Mouse (Mus musculus): ENCODE results near the gene AI854703.

AI854703 gene

GRCm38 (mm10) chr6:48626464-48626863 is at the start of gene AI854703:
TSS of gene AI854703 (plus strand) at chr6:48626764.
- DNase-seq (ENCODE audit: inconsistent age in 2 of 2, low spot score in 1 of 2), result no peak

GRCm38 (mm10) chr6:48578736-48579135 is 47.8 kb upstream of the AI854703 start:
- peak; percentile 34 to 82 for DNase-seq (ENCODE audit: inconsistent age in 2 of 2, low spot score in 1 of 2)

GRCm38 (mm10) chr6:48579215-48579648 is 47.3 kb upstream of the AI854703 start:
- peak; percentile 66 to 85 for DNase-seq (ENCODE audit: inconsistent age in 2 of 2, low spot score in 1 of 2)

- DNase-seq (ENCODE audit: inconsistent age in 2 of 2, low spot score in 1 of 2), result no peak
Measured at GRCm38 (mm10) chr6:48581257-48581656, 45.3 kb upstream of the AI854703 start.

- peak in 1 of 2 experiments; percentile 87 for DNase-seq (ENCODE audit: inconsistent age in 2 of 2, low spot score in 1 of 2)
Measured at GRCm38 (mm10) chr6:48582037-48582436, 44.5 kb upstream of the AI854703 start.

GRCm38 (mm10) chr6:48589194-48589750 is 37.3 kb upstream of the AI854703 start, which contains the start of gene Gm45021:
TSS of gene Gm45021 (plus strand) at chr6:48589610.
- no peak for DNase-seq (ENCODE audit: inconsistent age in 2 of 2, low spot score in 1 of 2)

- no peak for DNase-seq (ENCODE audit: inconsistent age in 2 of 2, low spot score in 1 of 2)
Measured at GRCm38 (mm10) chr6:48591221-48591845, 35.2 kb upstream of the AI854703 start.

GRCm38 (mm10) chr6:48591871-48592270 is 34.7 kb upstream of the AI854703 start:
- no peak for DNase-seq (ENCODE audit: inconsistent age in 2 of 2, low spot score in 1 of 2)

- peak; percentile 96 to 99 for DNase-seq (ENCODE audit: inconsistent age in 2 of 2, low spot score in 1 of 2)
Measured at GRCm38 (mm10) chr6:48593158-48594042, 33.2 kb upstream of the AI854703 start, which contains the start of the genes Repin1 and Gm44965. TSS of gene Repin1 (plus strand) at chr6:48593883. TSS of gene Gm44965 (plus strand) at chr6:48593941.

- peak; percentile 78 to 89 for DNase-seq (ENCODE audit: inconsistent age in 2 of 2, low spot score in 1 of 2)
Measured at GRCm38 (mm10) chr6:48594043-48594738, 32.4 kb upstream of the AI854703 start.

GRCm38 (mm10) chr6:48595278-48595677 is 31.3 kb upstream of the AI854703 start:
- peak in 1 of 2 experiments; percentile 70 for DNase-seq (ENCODE audit: inconsistent age in 2 of 2, low spot score in 1 of 2)

- no peak for DNase-seq (ENCODE audit: inconsistent age in 2 of 2, low spot score in 1 of 2)
Measured at GRCm38 (mm10) chr6:48596545-48597232, 29.9 kb upstream of the AI854703 start.

- DNase-seq (ENCODE audit: inconsistent age in 2 of 2, low spot score in 1 of 2), result no peak
Measured at GRCm38 (mm10) chr6:48597233-48597625, 29.3 kb upstream of the AI854703 start.

- DNase-seq (ENCODE audit: inconsistent age in 2 of 2, low spot score in 1 of 2), result peak in 1 of 2 experiments; percentile 60
Measured at GRCm38 (mm10) chr6:48600594-48600993, 26.0 kb upstream of the AI854703 start.

GRCm38 (mm10) chr6:48601271-48602079 is 25.1 kb upstream of the AI854703 start, which contains the start of gene Zfp775:
TSS of gene Zfp775 (plus strand) at chr6:48602063.
- DNase-seq (ENCODE audit: inconsistent age in 2 of 2, low spot score in 1 of 2), result peak; percentile 98 to 99

GRCm38 (mm10) chr6:48602080-48602741 is 24.4 kb upstream of the AI854703 start:
- DNase-seq (ENCODE audit: inconsistent age in 2 of 2, low spot score in 1 of 2), result peak in 1 of 2 experiments; percentile 55

- DNase-seq (ENCODE audit: inconsistent age in 2 of 2, low spot score in 1 of 2), result peak; percentile 71 to 86
Measured at GRCm38 (mm10) chr6:48608124-48608523, 18.4 kb upstream of the AI854703 start.

GRCm38 (mm10) chr6:48609512-48609911 is 17.1 kb upstream of the AI854703 start:
- no peak for DNase-seq (ENCODE audit: inconsistent age in 2 of 2, low spot score in 1 of 2)

GRCm38 (mm10) chr6:48610657-48611056 is 15.9 kb upstream of the AI854703 start:
- no peak for DNase-seq (ENCODE audit: inconsistent age in 2 of 2, low spot score in 1 of 2)
